Mouse (Mus musculus): Measurements from ENCODE around the gene Olfr145. TPM values are rescaled to one million over a fixed set of nuclear protein-coding genes. Genes with fewer than 3 reads are reported as not detected.

Gene Olfr145
- total RNA-seq, 1 experiment from 2014 or later = not detected

Other genes starting within 250 kb of the Olfr145 start
- gene Tbrg1, start 239.4 kb upstream of the Olfr145 start, total RNA-seq (2017) = 59.9 and 89.5 TPM in 2 replicates
- gene Panx3, start 227.5 kb upstream of the Olfr145 start, total RNA-seq (2017) = not detected in 2 replicates
- gene Olfr160, start 180.5 kb upstream of the Olfr145 start, total RNA-seq (2017) = not detected in 2 replicates
- not detected in 2 replicates for gene Olfr874, start 151.6 kb upstream of the Olfr145 start, total RNA-seq (2017)
- not detected in 2 replicates for gene Olfr875, start 124.9 kb upstream of the Olfr145 start, total RNA-seq (2017)
- gene Olfr876, start 93.7 kb upstream of the Olfr145 start, total RNA-seq (2017) = not detected in 2 replicates
- gene Olfr877, start 42.5 kb upstream of the Olfr145 start, total RNA-seq (2017) = not detected in 2 replicates
- gene Olfr878, start 21.1 kb downstream of the Olfr145 start, total RNA-seq (2017) = not detected in 2 replicates
- gene Olfr881, start 95.1 kb downstream of the Olfr145 start, total RNA-seq (2017) = not detected in 2 replicates
- not detected in 2 replicates for gene Olfr883, start 129.1 kb downstream of the Olfr145 start, total RNA-seq (2017)
- gene Olfr884, start 149.8 kb downstream of the Olfr145 start, total RNA-seq (2017) = not detected in 2 replicates
- not detected in 2 replicates for gene Olfr885, start 164.6 kb downstream of the Olfr145 start, total RNA-seq (2017)
- not detected in 2 replicates for gene Olfr887, start 187.3 kb downstream of the Olfr145 start, total RNA-seq (2017)
- gene Olfr888, start 211.4 kb downstream of the Olfr145 start, total RNA-seq (2017) = not detected in 2 replicates
- gene Olfr889, start 218.5 kb downstream of the Olfr145 start, total RNA-seq (2017) = not detected in 2 replicates
- not detected in 2 replicates for gene Olfr890, start 245.8 kb downstream of the Olfr145 start, total RNA-seq (2017)

Data from hematopoietic stem cell, adult 5-6 weeks (primary cell).